Mouse (Mus musculus) lung, embryonic 16.5 days (tissue): ENCODE data around the gene Nadsyn1. TPM values are rescaled to one million over a fixed set of nuclear protein-coding genes. Genes with fewer than 3 reads are reported as not detected.

Experiments
- ATAC-seq: fragments of 200-750 bp; cut with Nextera tagmentation; 2 replicates; pipeline ENCODE4 v1.8.0; 2017; ENCODE audit warnings: low read depth, mild to moderate bottlenecking, moderate library complexity
- H3K27ac ChIP-seq: fragments of 300-500 bp; sonication (generic); 2 replicates; pipeline ENCODE4 v1.5.1; 2014; ENCODE audit warnings: mild to moderate bottlenecking, control low read depth, low read length
- H3K27me3 ChIP-seq: fragments of 300-500 bp; sonication (generic); 2 replicates; pipeline ENCODE4 v1.6.1; 2014; ENCODE audit warnings: low read depth, low read length, mixed read lengths; ENCODE audit not compliant: control insufficient read depth, insufficient read depth
- H3K36me3 ChIP-seq: fragments of 300-500 bp; sonication (generic); 2 replicates; pipeline ENCODE4 v1.6.1; 2014; ENCODE audit warnings: low read length; ENCODE audit not compliant: control insufficient read depth, insufficient read depth
- H3K4me1 ChIP-seq: fragments of 300-500 bp; sonication (generic); replicated peaks from 2 replicates; pipeline ENCODE4 v1.6.1; 2014; ENCODE audit warnings: low read length, mixed read lengths; ENCODE audit not compliant: control insufficient read depth, insufficient read depth
- H3K4me2 ChIP-seq: fragments of 300-500 bp; sonication (generic); 2 replicates; pipeline ENCODE4 v1.6.1; 2014; ENCODE audit warnings: low read depth, low read length, control low read depth
- H3K4me3 ChIP-seq: fragments of 300-500 bp; sonication (generic); 2 replicates; pipeline ENCODE4 v1.5.1; 2014; ENCODE audit warnings: mild to moderate bottlenecking, low read length, control low read depth
- H3K9ac ChIP-seq: fragments of 300-500 bp; sonication (generic); 2 replicates; pipeline ENCODE4 v1.6.1; 2014; ENCODE audit warnings: low read length, control low read depth
- H3K9me3 ChIP-seq: fragments of 300-500 bp; sonication (generic); 2 replicates; pipeline ENCODE4 v1.6.1; 2016; ENCODE audit warnings: low read length; ENCODE audit not compliant: control insufficient read depth
- WGBS: fragments of 180-500 bp; shearing (Covaris S2); extraction: QIAGEN DNeasy Blood & Tissue Kit; methylation state at CpG from one replicate; pipeline ENCODE4 v1.1.7; 2014; 5-methylcytosine and 5-hydroxymethylcytosine counted together
- polyA plus RNA-seq: library from polyadenylated mRNA; unstranded; fragments of >200 nt; fragmentation: Nextera tagmentation; extraction: Ambion mirVana; gene quantifications from 2 replicates; pipeline ENCODE4 v1.2.1, GENCODE M21; 2015

The Nadsyn1 gene
- polyA plus RNA-seq, 1 experiment from 2014 or later, result 7.7 TPM

GRCm38 (mm10) chr7:143834972-143835371, 12.3 kb upstream of the Nadsyn1 start:
- no peak overlapping the region for H3K9ac ChIP-seq
- H3K4me3 ChIP-seq, result no peak overlapping the region
- 59% methylated on average over 3 of the region's 3 CpGs for WGBS
- H3K36me3 ChIP-seq, result peaks cover 3% of the 10 kb centered on the region; the same call in 1 of the 2 replicates
- ATAC-seq, result no peak
- H3K27me3 ChIP-seq, result no peaks in the 10 kb centered on the region
- no peak overlapping the region for H3K27ac ChIP-seq
- peaks cover 7% of the 10 kb centered on the region for H3K4me1 ChIP-seq
- H3K9me3 ChIP-seq, result no peaks in the 10 kb centered on the region
- no peak overlapping the region for H3K4me2 ChIP-seq

- Histone ChIP-seq H3K27ac (no peak overlapping the region), H3K36me3 (peaks cover 3% of the 10 kb centered on the region; the same call in 1 of the 2 replicates), H3K9me3 (no peaks in the 10 kb centered on the region), H3K9ac (no peak overlapping the region), H3K4me3 (no peak overlapping the region), H3K4me2 (no peak overlapping the region), H3K27me3 (no peaks in the 10 kb centered on the region), H3K4me1 (peaks cover 8% of the 10 kb centered on the region)
- 87% methylated on average over 2 of the region's 2 CpGs for WGBS
- no peak for ATAC-seq
These were observed 11.7 kb upstream of the Nadsyn1 start for GRCm38 (mm10) chr7:143834316-143834715.

- Histone ChIP-seq H3K27ac (no peak overlapping the region), H3K4me3 (no peak overlapping the region), H3K27me3 (no peaks in the 10 kb centered on the region), H3K4me1 (peaks cover 9% of the 10 kb centered on the region), H3K36me3 (0 out of 2 replicates have a peak, but pooled peaks cover 3% of the 10 kb centered on the region), H3K9ac (no peak overlapping the region), H3K9me3 (no peaks in the 10 kb centered on the region), H3K4me2 (no peak overlapping the region)
- ATAC-seq, result no peak
- 72% methylated on average over 6 of the region's 6 CpGs for WGBS
These were observed 11.0 kb upstream of the Nadsyn1 start for GRCm38 (mm10) chr7:143833581-143834190.

- Histone ChIP-seq H3K4me3 (no peak overlapping the region), H3K9ac (no peak overlapping the region), H3K4me1 (peaks cover 9% of the 10 kb centered on the region), H3K36me3 (no peaks in the 10 kb centered on the region), H3K4me2 (no peak overlapping the region), H3K27me3 (no peaks in the 10 kb centered on the region), H3K9me3 (no peaks in the 10 kb centered on the region), H3K27ac (no peak overlapping the region)
- WGBS, result 88% methylated on average over 2 of the region's 2 CpGs
- no peak for ATAC-seq
These were observed 10.0 kb upstream of the Nadsyn1 start for GRCm38 (mm10) chr7:143832611-143833010.

- no peaks in the 10 kb centered on the region for H3K36me3 ChIP-seq
- no peak overlapping the region for H3K9ac ChIP-seq
- no peak overlapping the region for H3K27ac ChIP-seq
- H3K4me3 ChIP-seq, result no peak overlapping the region
- ATAC-seq, result no peak
- H3K4me1 ChIP-seq, result peaks cover 9% of the 10 kb centered on the region
- H3K4me2 ChIP-seq, result no peak overlapping the region
- no peaks in the 10 kb centered on the region for H3K27me3 ChIP-seq
- H3K9me3 ChIP-seq, result no peaks in the 10 kb centered on the region
- 72% methylated on average over 8 of the region's 8 CpGs for WGBS
These were observed 9.5 kb upstream of the Nadsyn1 start for GRCm38 (mm10) chr7:143832196-143832595.

- Histone ChIP-seq H3K9ac (peak overlapping the region; percentile 79), H3K27me3 (no peaks in the 10 kb centered on the region), H3K27ac (peak overlapping the region; percentile 46), H3K4me1 (peaks cover 9% of the 10 kb centered on the region), H3K9me3 (no peaks in the 10 kb centered on the region), H3K4me2 (peak overlapping the region; percentile 93), H3K36me3 (no peaks in the 10 kb centered on the region), H3K4me3 (peak overlapping the region; percentile 84)
- no peak for ATAC-seq
- 2% methylated on average over 6 of the region's 6 CpGs for WGBS
These were observed 7.8 kb upstream of the Nadsyn1 start for GRCm38 (mm10) chr7:143830399-143830798.

- H3K4me3 ChIP-seq, result peak overlapping the region; percentile 84
- peaks cover 9% of the 10 kb centered on the region for H3K4me1 ChIP-seq
- peak overlapping the region; percentile 79 for H3K9ac ChIP-seq
- peak; percentile 98 for ATAC-seq
- WGBS, result under 1% methylated on average over 37 of the region's 37 CpGs
- no peaks in the 10 kb centered on the region for H3K36me3 ChIP-seq
- H3K27ac ChIP-seq, result peak overlapping the region; percentile 96
- peak overlapping the region; percentile 93 for H3K4me2 ChIP-seq
- no peaks in the 10 kb centered on the region for H3K27me3 ChIP-seq
- H3K9me3 ChIP-seq, result no peaks in the 10 kb centered on the region
These were observed 7.1 kb upstream of the Nadsyn1 start for GRCm38 (mm10) chr7:143829504-143830331.

GRCm38 (mm10) chr7:143826985-143827384, 4.3 kb upstream of the Nadsyn1 start:
- H3K27ac ChIP-seq, result no peak overlapping the region
- 77% methylated on average over 2 of the region's 2 CpGs for WGBS
- no peaks in the 10 kb centered on the region for H3K36me3 ChIP-seq
- no peak overlapping the region for H3K9ac ChIP-seq
- no peak overlapping the region for H3K4me2 ChIP-seq
- ATAC-seq, result no peak
- H3K4me3 ChIP-seq, result no peak overlapping the region
- H3K4me1 ChIP-seq, result peaks cover 15% of the 10 kb centered on the region
- no peaks in the 10 kb centered on the region for H3K9me3 ChIP-seq
- H3K27me3 ChIP-seq, result no peaks in the 10 kb centered on the region

- Histone ChIP-seq H3K9ac (peak overlapping the region; percentile 66), H3K27me3 (no peaks in the 10 kb centered on the region), H3K36me3 (peaks cover 4% of the 10 kb centered on the region), H3K4me2 (peak overlapping the region; percentile 64), H3K9me3 (no peaks in the 10 kb centered on the region), H3K4me3 (peak overlapping the region; percentile 47), H3K4me1 (peaks cover 9% of the 10 kb centered on the region), H3K27ac (peak overlapping the region; percentile 68)
- ATAC-seq, result no peak
- 75% methylated on average over 4 of the region's 4 CpGs for WGBS
These were observed 587 bp upstream of the Nadsyn1 start for GRCm38 (mm10) chr7:143823266-143823605.
